Mouse (Mus musculus) 416B (cell line): ENCODE measurements around the gene Krtap19-5.
A peak's percentile ranks its signal among the peaks of the same experiment; 100 is the strongest.

Source experiments
- DNase-seq: peaks from one replicate; pipeline ENCODE4 v3.0.0; 2011; ENCODE audit warnings: low read depth

Krtap19-5 gene

GRCm38 (mm10) chr16:88896357-88896756, at the start of gene Krtap19-5:
TSS of gene Krtap19-5 (minus strand) at chr16:88896457.
- DNase-seq, result no peak

- no peak for DNase-seq
Observed at GRCm38 (mm10) chr16:88941106-88941505, 44.8 kb upstream of the Krtap19-5 start.

- peak; percentile 45 for DNase-seq
Observed at GRCm38 (mm10) chr16:88938252-88938651, 42.0 kb upstream of the Krtap19-5 start.

DNA sequence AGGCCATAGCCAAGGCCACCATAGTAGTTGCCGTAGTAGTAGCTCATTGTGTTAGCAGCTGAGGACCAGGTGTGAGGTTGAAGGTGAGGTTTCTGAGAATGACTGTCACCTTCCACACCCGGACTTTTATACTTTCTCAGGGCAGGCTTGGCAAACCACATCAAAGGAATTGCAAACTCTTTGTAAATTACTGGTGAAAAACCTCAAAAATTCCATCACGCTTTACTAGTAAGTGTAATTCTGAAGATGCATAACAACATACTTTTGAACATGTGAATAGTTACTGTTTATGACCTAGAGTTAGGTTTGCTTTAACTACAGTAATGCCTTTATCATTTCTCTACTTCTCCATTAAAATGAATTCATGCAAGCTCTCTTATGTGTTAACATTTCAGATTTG, 35.9 kb upstream of the Krtap19-5 start, which contains the start of gene Krtap19-9b:
Gene Krtap19-9b, minus strand, starts transcription at position 101 of the 400 bp plus-strand sequence.
- DNase-seq, result no peak

DNA sequence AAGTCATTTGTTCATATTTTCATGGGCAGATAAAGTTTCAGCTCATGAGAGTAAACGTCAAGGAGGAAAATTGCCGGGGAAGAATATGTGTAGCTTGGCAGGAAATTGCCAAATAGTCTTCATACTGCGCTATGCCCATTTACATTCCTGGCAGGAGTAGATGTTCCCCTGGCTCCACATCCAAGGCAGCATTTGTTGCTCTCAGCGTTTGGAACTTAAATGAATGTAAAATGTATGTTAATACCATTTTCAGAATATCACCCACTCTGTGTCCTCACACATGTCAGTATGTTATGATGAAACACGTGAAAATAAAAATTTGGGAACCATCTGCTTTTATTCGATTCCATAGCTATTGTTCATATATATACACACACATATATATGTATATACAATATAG, 9.4 kb downstream of the Krtap19-5 start:
- no peak for DNase-seq

GRCm38 (mm10) chr16:88884989-88885388, 11.3 kb downstream of the Krtap19-5 start, which contains the start of gene Krtap19-4:
TSS of gene Krtap19-4 (minus strand) at chr16:88885089.
- no peak for DNase-seq

DNA sequence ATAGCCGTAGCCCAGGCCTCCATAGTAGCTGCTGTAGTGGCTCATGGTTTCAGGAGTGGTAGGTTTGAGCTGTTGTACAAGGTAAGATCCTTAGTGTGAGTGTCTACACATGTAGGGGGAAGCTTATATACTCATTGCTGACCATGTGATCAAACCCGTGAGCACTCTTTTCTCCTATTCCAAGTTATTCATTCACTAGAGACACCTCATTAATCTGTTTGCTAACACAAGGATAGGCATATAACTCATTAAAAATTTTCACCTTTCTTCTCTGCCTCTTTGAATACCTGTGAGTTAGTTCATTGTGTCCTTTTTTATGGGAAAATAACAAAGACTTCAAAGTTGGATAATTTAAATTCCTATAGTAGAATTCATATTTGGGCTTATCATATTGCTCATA, 18.3 kb downstream of the Krtap19-5 start, which contains the start of gene Krtap19-3:
Gene Krtap19-3, minus strand, starts transcription at position 101 of the 400 bp plus-strand sequence.
- no peak for DNase-seq

GRCm38 (mm10) chr16:88874169-88874568, 22.1 kb downstream of the Krtap19-5 start, which contains the start of gene Krtap19-2:
TSS of gene Krtap19-2 (minus strand) at chr16:88874269.
- DNase-seq, result no peak

GRCm38 (mm10) chr16:88869311-88869710, 26.9 kb downstream of the Krtap19-5 start, which contains the start of gene Krtap19-1:
TSS of gene Krtap19-1 (minus strand) at chr16:88869411.
- DNase-seq, result no peak

DNA sequence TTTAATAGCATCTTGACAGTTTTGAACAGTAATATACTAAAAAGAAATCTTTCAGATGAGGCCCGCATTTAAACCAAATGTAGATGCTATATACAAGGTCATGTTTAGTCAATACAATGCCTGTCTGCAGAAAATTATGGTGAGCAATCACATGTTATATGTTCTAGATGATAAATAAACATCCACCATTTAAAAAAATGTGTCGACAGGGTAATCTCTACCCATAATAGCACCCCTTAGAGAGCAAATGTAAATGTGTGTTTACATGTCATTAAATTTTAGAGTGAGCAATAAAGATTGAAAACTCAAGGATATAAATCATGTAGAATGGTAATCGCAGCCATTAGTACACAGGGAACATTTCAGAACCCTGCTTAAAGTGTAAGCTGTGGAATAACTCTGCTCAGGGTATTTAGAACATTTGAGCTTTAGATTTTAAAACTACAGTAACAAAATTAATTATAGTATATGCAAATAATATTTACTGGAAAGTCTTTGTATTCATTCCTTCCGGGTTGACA, 31.3 kb downstream of the Krtap19-5 start:
- no peak for DNase-seq

DNA sequence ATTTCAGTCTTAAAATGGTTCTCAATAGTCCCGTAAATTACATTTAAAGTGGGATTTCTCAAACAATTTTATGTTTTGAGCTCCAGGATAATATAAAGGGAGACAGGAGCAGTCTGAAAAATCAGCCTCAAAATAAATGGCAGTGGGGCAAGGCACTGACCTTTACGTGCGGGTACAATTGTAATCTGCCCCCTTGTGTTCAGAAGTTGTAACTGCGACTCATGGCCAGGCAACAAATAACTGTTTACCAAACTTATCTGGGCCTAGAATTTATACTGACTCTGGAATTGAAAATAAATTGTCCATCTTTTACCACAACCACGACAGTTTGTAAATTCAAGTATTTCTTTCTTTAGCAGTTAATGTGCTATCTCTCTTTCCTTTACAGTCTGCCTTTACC, 44.8 kb downstream of the Krtap19-5 start:
- peak; percentile 42 for DNase-seq

DNA sequence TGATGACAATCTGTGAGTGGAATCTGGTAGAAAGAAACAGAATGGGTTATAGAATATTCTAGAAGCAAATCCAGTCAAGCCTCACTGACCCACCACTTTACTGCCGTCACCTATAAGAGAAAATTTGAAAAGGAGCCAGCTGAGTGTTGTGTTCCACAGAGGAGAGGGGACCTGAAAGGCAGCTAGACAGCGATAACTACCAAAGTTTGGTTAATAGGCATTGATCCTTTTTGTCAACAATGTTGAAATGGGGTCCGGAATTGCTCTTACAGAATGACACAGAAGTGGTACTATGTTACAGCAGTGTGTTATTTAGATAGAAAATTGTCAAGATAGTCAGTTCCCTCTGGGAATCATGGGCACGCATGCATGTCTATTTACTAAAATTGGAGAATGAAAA, 47.7 kb downstream of the Krtap19-5 start:
- DNase-seq, result no peak

- no peak for DNase-seq
Observed at GRCm38 (mm10) chr16:88847363-88847762, 48.9 kb downstream of the Krtap19-5 start.
